Mouse (Mus musculus) Patski (cell line): ENCODE data around the gene Mief1. TPM values are rescaled to one million over a fixed set of nuclear protein-coding genes. Genes with fewer than 3 reads are reported as not detected.

Source experiments
- ATAC-seq: fragments of 100-300 bp; one replicate; pipeline ENCODE4 v1.8.0; 2021
- CTCF ChIA-PET: fragments of 350-600 bp; sonication (Branson Sonifier 250); formaldehyde crosslinking; loops from one replicate; lab custom pipeline; 2022; ENCODE audit warnings: inconsistent platforms; lab: Charles Lee
- POLR2A ChIA-PET: fragments of 350-600 bp; sonication (Branson Sonifier 250); formaldehyde crosslinking; loops from one replicate; lab custom pipeline; 2022; ENCODE audit warnings: antibody characterized with exemption, inconsistent platforms; lab: Charles Lee
- DNase-seq: peaks from one replicate; pipeline ENCODE4 v3.0.0-alpha.2; 2011; ENCODE audit warnings: low read depth, low spot score
- H3K27me3 ChIP-seq: fragments of 371-371 bp; one replicate; pipeline ENCODE4 v1.5.1; 2021
- CTCF ChIP-seq: fragments of 100-300 bp; IDR thresholded peaks from one replicate; pipeline ENCODE4 v1.5.1; 2021
- in situ Hi-C: fragments of 300-500 bp; cut with MboI; formaldehyde crosslinking; loops from 3 replicates; pipeline ENCODE4 v1.11.1; 2018; ENCODE audit warnings: low pct_unique_long_range_greater_than_20kb, mixed read lengths
- polyA plus RNA-seq: library from polyadenylated mRNA; unstranded; gene quantifications from one replicate; pipeline ENCODE4 v1.2.3, GENCODE M21; 2021

The Mief1 gene
- polyA plus RNA-seq, 1 experiment from 2014 or later, result 18.4 TPM

DNA sequence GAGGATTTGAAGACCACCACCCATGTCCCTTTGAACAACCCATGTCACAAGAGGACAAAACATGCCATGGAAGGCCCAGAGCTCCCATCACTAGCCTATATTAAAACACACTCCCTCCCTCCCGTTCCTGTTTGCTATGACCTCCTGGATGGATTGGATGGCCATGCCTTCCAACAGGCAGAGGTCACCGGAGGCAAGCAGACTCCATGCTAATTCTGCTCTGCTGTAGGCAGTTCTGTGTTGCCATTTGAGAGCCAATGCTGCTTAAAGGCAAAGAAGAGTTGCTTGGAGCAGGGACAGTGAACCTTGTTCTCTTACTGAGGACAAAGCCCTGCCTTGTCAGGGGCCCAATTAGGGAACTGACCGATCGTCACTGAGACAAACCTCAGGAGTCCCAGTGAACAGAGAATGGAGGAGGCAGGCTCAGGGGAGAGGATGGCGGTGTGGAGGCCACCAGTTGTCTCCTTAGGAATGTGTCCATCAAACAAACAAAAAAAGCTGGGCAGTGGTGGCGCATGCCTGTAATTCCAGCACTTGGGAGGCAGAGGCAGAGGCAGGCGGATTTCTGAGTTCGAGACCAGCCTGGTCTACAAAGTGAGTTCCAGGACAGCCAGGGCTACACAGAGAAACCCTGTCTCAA, 25.7 kb downstream of the Mief1 start:
- ChIA-PET CTCF (interaction anchor here (0.6 to 2.0 kb wide), 3 partner anchors 27 to 43 kb away, joined by 3 to 8 read pairs (median 5); partner anchors contain the start of gene Mief1), POLR2A (interaction anchor here (0.6 kb wide), 1 partner anchor 240 kb away, joined by 3 read pairs; no protein-coding TSS in a partner anchor)
- no peaks in the 10 kb centered on the region for H3K27me3 ChIP-seq
- ATAC-seq (no peak), DNase-seq (no peak)
- no peak for TF ChIP-seq CTCF
- in situ Hi-C loops, result loop anchor here (5.0 to 25.0 kb wide), 3 partner anchors 32 to 678 kb away; partner anchors contain the start of gene Adsl

DNA sequence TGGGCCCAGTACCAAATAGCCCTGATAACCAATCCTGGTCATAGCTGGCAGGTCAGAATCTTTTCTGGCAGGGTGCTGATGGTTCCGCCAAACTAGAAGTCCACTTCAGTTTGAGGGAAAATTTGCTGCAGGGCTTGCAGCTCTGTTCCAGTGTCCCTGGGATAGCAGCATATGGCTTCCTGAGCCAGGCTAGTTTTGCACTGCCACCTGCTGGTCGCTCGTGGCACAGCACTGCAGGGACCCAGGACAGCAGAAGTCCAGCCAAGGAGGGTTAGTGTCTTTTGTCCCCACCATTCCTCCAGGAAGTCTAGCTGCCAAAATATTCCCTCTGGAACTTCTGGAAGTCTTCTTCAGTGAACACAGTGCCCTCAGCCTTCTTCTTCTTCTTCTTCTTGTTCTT, 26.9 kb downstream of the Mief1 start:
- POLR2A ChIA-PET, result interaction anchor here (0.5 to 0.6 kb wide), 3 partner anchors 26 to 253 kb away, joined by 3 to 4 read pairs (median 4); no protein-coding TSS in a partner anchor
- in situ Hi-C loops, result loop anchor here (5.0 to 25.0 kb wide), 3 partner anchors 33 to 677 kb away; partner anchors contain the start of gene Adsl
- DNase-seq (no peak), ATAC-seq (no peak)
- CTCF ChIA-PET, result interaction anchor here (0.7 to 2.0 kb wide), 8 partner anchors 12 to 537 kb away, joined by 3 to 8 read pairs (median 3); partner anchors contain the start of gene Mief1
- H3K27me3 ChIP-seq, result no peaks in the 10 kb centered on the region
- TF ChIP-seq CTCF, result no peak

DNA sequence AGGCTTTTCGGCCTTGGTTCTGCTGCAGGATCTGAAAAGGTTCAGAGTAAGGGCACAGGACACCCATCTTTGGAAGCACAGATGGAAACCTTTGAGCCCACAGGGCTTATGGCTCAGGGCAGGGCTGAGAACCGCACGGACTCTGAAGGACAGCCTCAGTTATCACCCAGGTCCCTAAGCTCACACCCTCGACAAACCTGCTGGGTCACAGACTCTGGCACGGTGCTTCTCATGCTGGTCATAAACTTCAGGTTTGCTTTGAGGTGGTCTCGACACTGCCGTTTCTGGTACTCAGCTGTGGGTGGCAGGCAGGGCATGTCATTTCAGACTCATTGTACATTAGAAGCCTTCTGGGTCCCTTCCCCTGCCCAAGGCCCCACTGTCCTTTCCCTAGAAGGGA, 27.3 kb downstream of the Mief1 start:
- no peak for TF ChIP-seq CTCF
- no peaks in the 10 kb centered on the region for H3K27me3 ChIP-seq
- ChIA-PET CTCF (interaction anchor here (0.7 to 2.0 kb wide), 6 partner anchors 13 to 443 kb away, joined by 3 to 8 read pairs (median 3); partner anchors contain the start of gene Mief1), POLR2A (interaction anchor here (0.6 kb wide), 2 partner anchors 31 to 253 kb away, joined by 3 to 4 read pairs; no protein-coding TSS in a partner anchor)
- no peak for DNase-seq
- in situ Hi-C loops, result loop anchor here (5.0 to 25.0 kb wide), 3 partner anchors 34 to 676 kb away; partner anchors contain the start of gene Adsl
- no peak for ATAC-seq

DNA sequence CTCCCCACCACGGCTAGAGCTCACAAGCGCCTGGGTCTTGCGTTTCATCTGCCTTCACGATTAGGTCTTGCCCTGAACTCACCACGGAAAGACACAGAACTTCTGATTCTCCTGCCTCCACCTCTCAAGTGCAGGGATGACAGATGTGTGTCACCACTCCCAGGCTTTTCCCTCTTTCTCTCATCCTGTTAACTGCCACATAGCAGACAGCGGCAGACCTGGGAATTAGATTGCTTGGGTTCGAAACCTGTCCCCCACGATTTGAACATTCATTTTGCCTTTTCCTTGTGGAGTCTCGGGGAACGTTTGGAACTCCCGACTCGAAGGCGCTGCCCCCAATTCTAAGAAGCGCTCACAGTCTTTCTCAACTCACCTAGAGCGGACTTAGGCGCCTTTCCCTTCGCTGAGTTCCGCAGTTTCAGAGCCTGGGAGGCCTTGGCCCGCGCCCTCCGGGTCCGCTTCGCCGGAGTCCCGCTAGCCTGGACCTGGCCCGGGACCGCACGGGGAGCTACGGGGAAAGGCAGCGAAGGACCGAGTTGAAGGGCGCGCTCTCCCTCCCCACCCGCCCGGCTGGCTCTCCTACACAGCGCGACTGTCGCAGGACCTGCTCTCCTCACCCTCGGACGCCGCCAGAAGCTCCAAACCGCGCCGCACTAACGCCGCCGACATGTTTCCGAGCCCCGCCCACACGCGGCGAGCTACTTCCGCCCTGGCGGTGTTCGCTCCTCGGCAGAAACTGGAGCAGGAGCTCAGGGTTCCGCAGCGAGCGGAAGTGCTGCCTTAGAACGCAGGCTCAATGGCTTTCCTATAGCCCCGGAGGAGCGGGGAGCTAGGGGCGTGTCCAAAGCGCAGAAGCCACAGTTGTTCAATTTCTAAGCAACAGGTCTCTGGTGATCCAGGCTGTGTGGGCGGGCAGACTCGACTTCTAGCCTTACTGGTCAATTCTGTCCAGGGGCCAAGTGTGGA, 30.1 kb downstream of the Mief1 start, which contains the start of gene Rps19bp1:
Gene Rps19bp1, minus strand, starts transcription at position 706 of the 966 bp plus-strand sequence.
- H3K27me3 ChIP-seq, result peaks cover 5% of the 10 kb centered on the region
- CTCF ChIA-PET, result interaction anchor here (3.2 kb wide), 1 partner anchor 442 kb away, joined by 19 read pairs; no protein-coding TSS in a partner anchor
- DNase-seq (peak; percentile 48), ATAC-seq (peak; percentile 75)
- in situ Hi-C loops, result loop anchor here (5.0 to 25.0 kb wide), 3 partner anchors 37 to 673 kb away; partner anchors contain the start of gene Adsl
- no peak for TF ChIP-seq CTCF
- POLR2A ChIA-PET, result interaction anchor here (0.6 kb wide), 1 partner anchor 38 kb away, joined by 3 read pairs; no protein-coding TSS in a partner anchor

DNA sequence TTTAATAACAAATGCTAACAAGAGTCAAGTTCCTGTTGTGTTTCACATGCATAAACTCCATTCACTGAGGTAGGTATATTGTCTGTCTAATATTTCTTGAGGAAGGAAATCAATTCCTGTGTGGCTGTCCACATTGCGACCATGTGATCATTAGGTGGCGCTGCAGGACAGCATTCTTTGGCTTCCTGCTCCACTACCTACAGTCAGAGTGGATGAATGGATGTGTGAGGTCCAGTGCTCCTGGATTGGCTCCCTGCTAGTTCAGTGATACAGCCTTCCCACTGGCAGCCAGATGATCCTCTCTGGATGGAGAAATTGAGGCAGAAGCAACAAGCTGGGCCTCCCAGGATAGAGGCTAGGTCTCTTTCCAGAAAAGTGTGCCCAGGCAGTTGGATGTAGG, 32.5 kb downstream of the Mief1 start:
- peaks cover 5% of the 10 kb centered on the region for H3K27me3 ChIP-seq
- ATAC-seq, result no peak
- TF ChIP-seq CTCF, result peak; percentile 97
- POLR2A ChIA-PET, result no interaction called here
- CTCF ChIA-PET, result interaction anchor here (1.2 to 3.2 kb wide), 2 partner anchors 430 to 439 kb away, joined by 3 to 19 read pairs; no protein-coding TSS in a partner anchor
- peak; percentile 41 for DNase-seq
- in situ Hi-C loops, result loop anchor here (5.0 to 25.0 kb wide), 3 partner anchors 431 to 671 kb away; partner anchors contain the start of gene Adsl

DNA sequence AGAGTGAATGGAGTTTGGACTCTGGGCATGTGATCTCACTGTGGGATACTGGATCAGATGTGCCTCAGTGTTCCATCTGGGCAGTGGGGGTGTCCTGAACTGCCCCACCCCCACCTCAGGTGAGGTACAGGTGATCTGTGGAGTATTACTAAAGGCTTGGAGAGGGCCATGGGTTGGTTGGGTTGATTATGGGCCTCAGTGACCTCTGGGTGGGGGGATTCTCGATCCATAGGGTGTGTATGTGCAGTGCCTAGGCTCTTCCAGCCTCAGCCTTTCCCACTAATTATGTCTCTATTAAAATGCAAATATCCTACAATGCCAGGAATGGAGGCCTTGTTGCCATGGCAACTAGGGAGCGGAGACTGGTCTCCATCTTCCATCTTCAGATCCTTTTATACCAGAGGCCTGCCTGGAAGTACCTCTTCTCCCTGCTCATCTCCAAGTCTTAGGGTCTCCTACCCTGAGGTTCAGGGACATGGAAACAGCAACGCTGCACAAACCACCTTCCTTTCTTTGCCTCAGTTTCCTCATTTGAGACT, 38.1 kb downstream of the Mief1 start:
- TF ChIP-seq CTCF, result no peak
- POLR2A ChIA-PET, result no interaction called here
- ATAC-seq, result no peak

DNA sequence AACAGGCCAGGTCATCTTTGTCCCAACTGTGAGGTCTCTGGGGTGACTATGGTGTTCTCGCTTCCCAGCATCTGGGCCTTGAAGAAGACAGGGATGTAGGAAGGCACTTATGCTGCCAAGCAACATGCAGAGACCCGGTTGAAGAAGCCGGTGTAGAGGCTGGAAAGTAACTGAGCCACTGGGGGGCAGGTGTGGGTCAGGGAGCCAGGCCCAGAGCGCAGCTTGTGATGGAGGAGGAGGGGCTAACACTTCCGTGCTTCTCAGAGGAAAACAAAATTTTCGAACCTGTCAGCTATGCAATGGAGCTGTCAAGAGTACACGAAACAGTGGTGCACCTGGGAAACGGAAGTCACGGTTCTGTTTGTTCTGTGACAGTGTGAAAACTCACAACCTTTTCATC, 43.3 kb downstream of the Mief1 start:
- DNase-seq (no peak), ATAC-seq (no peak)
- TF ChIP-seq CTCF, result no peak
- CTCF ChIA-PET, result interaction anchor here (1.6 kb wide), 1 partner anchor 9 kb away, joined by 4 read pairs; no protein-coding TSS in a partner anchor
- in situ Hi-C loops, result loop anchor here (10.0 kb wide), 1 partner anchor 218 kb away; no protein-coding TSS in a partner anchor
- POLR2A ChIA-PET, result no interaction called here
- peaks cover 21% of the 10 kb centered on the region for H3K27me3 ChIP-seq

More for the DNA sequence above, 38.1 kb downstream of the Mief1 start:
- DNase-seq, result no peak
- in situ Hi-C loops, result loop anchor here (10.0 to 25.0 kb wide), 3 partner anchors 223 to 665 kb away; partner anchors contain the start of gene Adsl
- peaks cover 14% of the 10 kb centered on the region for H3K27me3 ChIP-seq
- CTCF ChIA-PET, result no interaction called here

DNA sequence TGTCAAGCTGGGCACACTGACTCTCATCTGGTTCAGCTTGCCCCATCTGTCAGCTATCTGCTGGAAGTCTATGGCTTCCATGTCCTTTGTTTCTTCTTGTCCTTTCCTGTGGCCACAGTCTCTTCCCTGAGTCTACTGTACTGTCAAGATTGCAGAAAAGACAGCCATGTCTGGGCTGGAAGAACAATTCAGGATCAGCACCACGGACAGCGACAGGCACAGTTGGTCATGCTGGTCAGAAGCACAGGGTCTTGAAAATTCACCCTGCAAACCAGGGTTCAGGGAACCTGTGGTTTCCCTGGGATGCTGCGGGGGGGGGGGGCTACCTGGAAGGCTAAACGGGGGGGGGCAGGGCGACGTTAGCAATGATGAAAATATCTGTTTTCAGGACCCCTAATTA, 43.8 kb downstream of the Mief1 start:
- CTCF ChIA-PET, result interaction anchor here (1.6 kb wide), 1 partner anchor 9 kb away, joined by 4 read pairs; no protein-coding TSS in a partner anchor
- DNase-seq (no peak), ATAC-seq (no peak)
- H3K27me3 ChIP-seq, result peaks cover 24% of the 10 kb centered on the region
- in situ Hi-C loops, result loop anchor here (10.0 kb wide), 1 partner anchor 217 kb away; no protein-coding TSS in a partner anchor
- no peak for TF ChIP-seq CTCF
- POLR2A ChIA-PET, result no interaction called here

DNA sequence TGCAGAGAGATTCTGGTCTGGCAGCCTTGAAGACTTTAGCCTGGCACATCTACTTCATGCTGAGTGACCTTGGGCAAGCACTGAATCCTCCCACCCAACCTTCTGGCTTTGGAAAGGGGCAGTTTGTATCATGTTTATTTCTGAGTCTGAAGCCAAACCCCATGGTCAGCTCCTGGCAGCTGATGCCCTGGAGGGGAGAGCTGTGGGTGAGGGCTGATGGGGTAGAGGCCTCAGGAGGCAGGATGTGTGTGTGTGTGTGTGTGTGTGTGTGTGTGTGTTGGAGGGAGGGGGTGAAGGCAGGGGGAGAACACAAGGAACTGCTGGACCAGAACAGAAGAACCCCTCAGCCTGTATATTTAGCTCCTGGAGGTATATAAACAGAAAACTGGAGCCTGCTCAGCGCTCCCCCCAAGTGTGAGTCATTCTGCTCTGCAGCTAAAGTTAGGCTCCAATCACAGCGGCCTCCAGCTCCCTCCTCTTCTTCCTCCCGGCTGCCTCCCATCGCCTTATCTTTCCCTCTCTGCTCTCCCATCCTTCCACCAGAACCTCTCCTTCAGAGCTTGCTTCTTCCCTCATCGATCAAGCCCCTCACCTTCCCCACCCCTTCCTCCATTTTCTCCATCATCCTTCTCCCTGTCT, 44.4 kb downstream of the Mief1 start:
- peaks cover 24% of the 10 kb centered on the region for H3K27me3 ChIP-seq
- DNase-seq (no peak), ATAC-seq (no peak)
- in situ Hi-C loops, result loop anchor here (10.0 kb wide), 1 partner anchor 217 kb away; no protein-coding TSS in a partner anchor
- ChIA-PET POLR2A (no interaction called here), CTCF (interaction anchor here (1.6 kb wide), 1 partner anchor 10 kb away, joined by 4 read pairs; no protein-coding TSS in a partner anchor)
- TF ChIP-seq CTCF, result no peak
